Mouse (Mus musculus) hindbrain, embryonic 10.5 days (tissue): Measurements from ENCODE around the gene Nfatc2ip. TPM values are rescaled to one million over a fixed set of nuclear protein-coding genes. Genes with fewer than 3 reads are reported as not detected.

Experiments
- DNase-seq: peaks from one replicate; pipeline ENCODE4 v3.0.0-alpha.2; 2017; ENCODE audit warnings: low spot score
- H3K27ac ChIP-seq: fragments of 300-500 bp; sonication (generic); 2 replicates; pipeline ENCODE4 v1.5.1; 2016; ENCODE audit warnings: mild to moderate bottlenecking, moderate library complexity
- H3K27me3 ChIP-seq: fragments of 300-500 bp; sonication (generic); 2 replicates; pipeline ENCODE4 v1.6.1; 2016; ENCODE audit warnings: mild to moderate bottlenecking; ENCODE audit not compliant: poor library complexity, insufficient read depth, severe bottlenecking
- H3K36me3 ChIP-seq: fragments of 300-500 bp; sonication (generic); 2 replicates; pipeline ENCODE4 v1.6.1; 2016; ENCODE audit warnings: mild to moderate bottlenecking, moderate library complexity
- H3K4me1 ChIP-seq: fragments of 300-500 bp; sonication (generic); replicated peaks from 2 replicates; pipeline ENCODE4 v1.6.1; 2016; ENCODE audit warnings: mild to moderate bottlenecking
- H3K4me3 ChIP-seq: fragments of 300-500 bp; sonication (generic); 2 replicates; pipeline ENCODE4 v1.5.1; 2016; ENCODE audit warnings: mild to moderate bottlenecking, moderate library complexity
- H3K9me3 ChIP-seq: fragments of 300-500 bp; sonication (generic); 2 replicates; pipeline ENCODE4 v1.6.1; 2016; ENCODE audit warnings: mild to moderate bottlenecking, moderate library complexity
- WGBS: fragments of 180-500 bp; shearing (Covaris S2); methylation state at CpG from one replicate; pipeline ENCODE4 v1.1.7; 2016; 5-methylcytosine and 5-hydroxymethylcytosine counted together
- polyA plus RNA-seq: library from polyadenylated mRNA; unstranded; fragments of >200 nt; fragmentation: Nextera tagmentation; extraction: Ambion mirVana; gene quantifications from 2 replicates; pipeline ENCODE4 v1.2.1, GENCODE M21; 2016

The Nfatc2ip gene
- polyA plus RNA-seq, 1 experiment from 2014 or later, result 3.7 TPM

- 83% methylated on average over 6 of the region's 6 CpGs for WGBS
Observed at GRCm38 (mm10) chr7:126363038-126363437, 33.5 kb downstream of the Nfatc2ip start.

GRCm38 (mm10) chr7:126359049-126359448 lies 37.5 kb downstream of the Nfatc2ip start:
- Histone ChIP-seq H3K4me1 (peaks cover 27% of the 10 kb centered on the region), H3K4me3 (no peak overlapping the region), H3K36me3 (peaks cover 7% of the 10 kb centered on the region; the same call in 1 of the 2 replicates), H3K27me3 (no peaks in the 10 kb centered on the region), H3K27ac (no peak overlapping the region), H3K9me3 (no peaks in the 10 kb centered on the region)
- 78% methylated on average over 13 of the region's 13 CpGs for WGBS
- no peak for DNase-seq

More at GRCm38 (mm10) chr7:126363038-126363437, 33.5 kb downstream of the Nfatc2ip start:
- Histone ChIP-seq H3K27ac (no peak overlapping the region), H3K4me3 (no peak overlapping the region), H3K36me3 (peaks cover 18% of the 10 kb centered on the region), H3K27me3 (no peaks in the 10 kb centered on the region), H3K9me3 (no peaks in the 10 kb centered on the region), H3K4me1 (no peaks in the 10 kb centered on the region)
- no peak for DNase-seq

GRCm38 (mm10) chr7:126358413-126358812 lies 38.1 kb downstream of the Nfatc2ip start:
- no peak for DNase-seq
- Histone ChIP-seq H3K9me3 (no peaks in the 10 kb centered on the region), H3K27me3 (no peaks in the 10 kb centered on the region), H3K27ac (no peak overlapping the region), H3K4me3 (no peak overlapping the region), H3K36me3 (0 out of 2 replicates have a peak, but pooled peaks cover under 1% of the 10 kb centered on the region), H3K4me1 (peaks cover 27% of the 10 kb centered on the region)
- WGBS, result 87% methylated on average over 9 of the region's 9 CpGs

- no peak overlapping the region for H3K4me3 ChIP-seq
- peaks cover 27% of the 10 kb centered on the region for H3K4me1 ChIP-seq
- no peak overlapping the region for H3K27ac ChIP-seq
- WGBS, result 83% methylated on average over 6 of the region's 6 CpGs
- H3K9me3 ChIP-seq, result no peaks in the 10 kb centered on the region
- DNase-seq, result no peak
- no peaks in the 10 kb centered on the region for H3K27me3 ChIP-seq
- no peaks in the 10 kb centered on the region for H3K36me3 ChIP-seq
Observed at GRCm38 (mm10) chr7:126357838-126358237, 38.7 kb downstream of the Nfatc2ip start.

GRCm38 (mm10) chr7:126356793-126357591 lies 39.5 kb downstream of the Nfatc2ip start:
- 48% methylated on average over 7 of the region's 7 CpGs for WGBS
- Histone ChIP-seq H3K36me3 (no peaks in the 10 kb centered on the region), H3K27ac (peak overlapping the region; percentile 63), H3K27me3 (no peaks in the 10 kb centered on the region), H3K4me1 (peaks cover 27% of the 10 kb centered on the region), H3K4me3 (no peak overlapping the region), H3K9me3 (no peaks in the 10 kb centered on the region)
- no peak for DNase-seq

- Histone ChIP-seq H3K4me1 (peaks cover 34% of the 10 kb centered on the region), H3K36me3 (no peaks in the 10 kb centered on the region), H3K27ac (no peak overlapping the region; the same call in 1 of the 2 replicates), H3K4me3 (no peak overlapping the region), H3K27me3 (no peaks in the 10 kb centered on the region), H3K9me3 (no peaks in the 10 kb centered on the region)
- WGBS, result 57% methylated on average over 5 of the region's 5 CpGs
- no peak for DNase-seq
Observed at GRCm38 (mm10) chr7:126355847-126356597, 40.5 kb downstream of the Nfatc2ip start.

GRCm38 (mm10) chr7:126354738-126355614 lies 41.6 kb downstream of the Nfatc2ip start:
- Histone ChIP-seq H3K9me3 (no peaks in the 10 kb centered on the region), H3K27me3 (no peaks in the 10 kb centered on the region), H3K36me3 (no peaks in the 10 kb centered on the region), H3K4me1 (peaks cover 38% of the 10 kb centered on the region), H3K27ac (0 out of 2 replicates have a peak overlapping the region, but pooled peaks have one; percentile 35), H3K4me3 (no peak overlapping the region)
- WGBS, result 53% methylated on average over 14 of the region's 14 CpGs
- DNase-seq, result no peak

- no peaks in the 10 kb centered on the region for H3K9me3 ChIP-seq
- no peak overlapping the region for H3K4me3 ChIP-seq
- no peaks in the 10 kb centered on the region for H3K36me3 ChIP-seq
- WGBS, result 94% methylated on average over 3 of the region's 3 CpGs
- H3K27me3 ChIP-seq, result no peaks in the 10 kb centered on the region
- peaks cover 38% of the 10 kb centered on the region for H3K4me1 ChIP-seq
- no peak for DNase-seq
- H3K27ac ChIP-seq, result no peak overlapping the region
Observed at GRCm38 (mm10) chr7:126353994-126354365, 42.6 kb downstream of the Nfatc2ip start.

GRCm38 (mm10) chr7:126353251-126353993 lies 43.1 kb downstream of the Nfatc2ip start:
- no peak overlapping the region for H3K27ac ChIP-seq
- H3K9me3 ChIP-seq, result no peaks in the 10 kb centered on the region
- H3K27me3 ChIP-seq, result no peaks in the 10 kb centered on the region
- WGBS, result 64% methylated on average over 11 of the region's 11 CpGs
- no peak overlapping the region for H3K4me3 ChIP-seq
- no peaks in the 10 kb centered on the region for H3K36me3 ChIP-seq
- peaks cover 38% of the 10 kb centered on the region for H3K4me1 ChIP-seq
- DNase-seq, result no peak

- no peak overlapping the region for H3K27ac ChIP-seq
- no peaks in the 10 kb centered on the region for H3K27me3 ChIP-seq
- 60% methylated on average over 10 of the region's 10 CpGs for WGBS
- no peak overlapping the region for H3K4me3 ChIP-seq
- H3K9me3 ChIP-seq, result no peaks in the 10 kb centered on the region
- no peak for DNase-seq
- H3K4me1 ChIP-seq, result peaks cover 30% of the 10 kb centered on the region
- no peaks in the 10 kb centered on the region for H3K36me3 ChIP-seq
Observed at GRCm38 (mm10) chr7:126351419-126351951, 45.1 kb downstream of the Nfatc2ip start.

- 68% methylated on average over 20 of the region's 20 CpGs for WGBS
- Histone ChIP-seq H3K4me1 (peaks cover 24% of the 10 kb centered on the region), H3K9me3 (no peaks in the 10 kb centered on the region), H3K27ac (no peak overlapping the region), H3K27me3 (no peaks in the 10 kb centered on the region), H3K4me3 (no peak overlapping the region), H3K36me3 (no peaks in the 10 kb centered on the region)
- no peak for DNase-seq
Observed at GRCm38 (mm10) chr7:126350748-126351418, 45.7 kb downstream of the Nfatc2ip start.
